Mouse (Mus musculus): ENCODE measurements around the gene Wdr63. TPM values are rescaled to one million over a fixed set of nuclear protein-coding genes. Genes with fewer than 3 reads are reported as not detected.

Wdr63 gene
- 1.2 and 2.1 TPM in 2 replicates for polyA plus RNA-seq (2012; rRNA removed)

DNA sequence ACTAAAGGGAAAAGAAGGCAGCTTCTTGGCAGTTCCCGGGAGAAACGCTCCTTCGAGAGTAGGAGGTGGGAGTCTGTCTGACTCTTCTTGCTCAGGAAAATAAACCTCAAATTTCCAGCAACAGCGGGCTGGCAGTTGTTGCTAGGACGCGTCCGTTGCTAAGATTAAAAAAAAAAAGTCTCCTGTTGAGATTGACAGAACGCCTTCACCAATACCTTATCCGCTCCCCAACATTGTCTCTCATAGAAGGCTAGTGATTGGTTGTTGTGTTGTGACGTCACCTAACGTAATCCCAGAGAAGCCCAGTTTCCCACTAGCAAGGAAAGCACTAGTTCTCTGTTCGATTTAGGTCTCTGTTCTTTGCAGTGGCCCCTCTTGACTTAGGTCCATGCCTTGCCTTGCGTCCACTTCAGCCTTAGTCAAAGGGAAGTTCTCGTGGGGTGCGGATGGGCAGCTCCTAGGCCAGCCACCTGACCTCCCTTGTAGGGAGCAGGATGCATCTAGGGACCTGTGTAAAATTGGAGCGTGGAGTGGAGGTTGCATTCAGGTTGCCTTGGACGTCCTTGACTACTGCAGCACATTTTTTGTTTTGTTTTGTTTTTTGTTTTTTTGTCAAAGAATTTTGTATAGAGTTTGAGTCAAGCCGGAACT is at the start of gene Wdr63:
Wdr63 (minus strand) TSS at position 210 of the 651 bp plus-strand sequence.
- TF ChIP-seq POLR2A (IDR thresholded peaks at IDR 0.05; ENCODE audit: borderline replicate concordance, extremely low read depth, insufficient read depth, insufficient read length, poor library complexity, severe bottlenecking) (no peak), CTCF (IDR thresholded peaks at IDR 0.05; ENCODE audit: borderline replicate concordance, extremely low read depth, insufficient read depth, insufficient read length) (no peak)
- DNase-seq (ENCODE audit: low read depth), result peak; percentile 97

DNA sequence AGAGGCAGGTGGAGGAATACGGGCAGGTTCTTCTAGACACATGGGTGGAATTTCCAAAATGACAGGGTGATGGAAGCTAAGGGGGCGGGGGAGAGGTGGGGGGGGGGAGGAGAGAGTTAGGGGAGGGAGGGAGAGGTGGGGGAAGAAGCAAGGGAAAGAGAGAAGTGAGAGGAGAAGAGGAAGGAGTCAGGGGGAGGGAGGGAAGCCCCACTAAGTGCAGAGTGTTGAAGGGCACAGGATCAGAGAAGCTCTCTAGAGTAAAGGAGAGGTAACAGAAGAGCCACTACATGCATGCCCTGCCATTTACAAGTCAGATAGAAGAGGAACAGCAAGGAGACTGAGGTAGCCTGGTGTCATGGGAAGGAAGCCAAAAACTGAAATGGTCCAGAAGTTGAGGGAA is 48.9 kb upstream of the Wdr63 start:
- DNase-seq (ENCODE audit: low read depth), result no peak
- TF ChIP-seq CTCF (IDR thresholded peaks at IDR 0.05; ENCODE audit: borderline replicate concordance, extremely low read depth, insufficient read depth, insufficient read length) (no peak), POLR2A (IDR thresholded peaks at IDR 0.05; ENCODE audit: borderline replicate concordance, extremely low read depth, insufficient read depth, insufficient read length, poor library complexity, severe bottlenecking) (no peak)

DNA sequence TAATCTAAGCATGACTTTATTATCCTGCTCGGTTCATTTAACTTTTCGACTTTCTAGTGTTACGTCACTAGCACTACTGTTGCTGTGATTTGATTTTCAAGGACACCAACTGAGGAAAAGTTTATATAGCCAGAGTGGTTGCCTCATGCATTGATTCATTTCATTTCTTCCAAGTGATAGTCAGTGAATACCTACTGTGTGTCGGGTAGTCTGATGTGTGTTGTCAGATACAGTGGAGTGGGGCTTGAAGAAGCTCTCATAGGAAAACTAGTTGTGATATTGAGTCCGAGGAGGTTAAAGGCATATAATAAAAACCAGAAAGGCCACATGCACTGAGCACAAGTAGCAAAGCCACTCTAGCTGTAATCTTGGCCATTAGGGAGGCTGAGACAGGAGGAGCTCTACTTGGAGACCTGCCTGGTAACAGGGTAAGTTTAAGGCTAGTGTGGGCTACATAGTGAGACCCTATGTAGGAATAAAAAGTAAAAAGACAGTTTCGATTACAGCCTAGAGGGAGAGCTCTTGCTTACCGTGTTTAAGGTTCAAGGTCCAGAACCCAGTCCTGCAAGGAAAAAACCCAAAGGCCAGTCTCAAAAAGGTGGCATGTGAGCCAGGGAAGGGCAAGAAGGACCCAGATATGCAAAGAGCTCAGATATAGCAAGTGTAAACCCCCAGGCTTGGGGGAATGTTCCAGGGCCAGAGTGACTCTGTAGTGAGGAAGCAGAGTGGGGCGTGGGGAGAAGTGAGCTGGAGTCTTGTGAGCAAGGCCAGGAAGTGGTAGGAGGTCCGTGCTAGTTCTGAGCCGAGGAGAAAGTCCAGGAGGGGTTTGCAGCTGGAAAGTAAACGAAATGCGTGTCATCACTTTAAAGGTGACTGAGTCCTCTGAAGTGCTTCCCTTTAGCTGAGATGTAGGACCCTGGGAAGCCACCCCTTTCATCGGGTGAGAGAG is 48.0 kb upstream of the Wdr63 start:
- no peak for DNase-seq (ENCODE audit: low read depth)
- TF ChIP-seq CTCF (IDR thresholded peaks at IDR 0.05; ENCODE audit: borderline replicate concordance, extremely low read depth, insufficient read depth, insufficient read length) (no peak), POLR2A (IDR thresholded peaks at IDR 0.05; ENCODE audit: borderline replicate concordance, extremely low read depth, insufficient read depth, insufficient read length, poor library complexity, severe bottlenecking) (no peak)

DNA sequence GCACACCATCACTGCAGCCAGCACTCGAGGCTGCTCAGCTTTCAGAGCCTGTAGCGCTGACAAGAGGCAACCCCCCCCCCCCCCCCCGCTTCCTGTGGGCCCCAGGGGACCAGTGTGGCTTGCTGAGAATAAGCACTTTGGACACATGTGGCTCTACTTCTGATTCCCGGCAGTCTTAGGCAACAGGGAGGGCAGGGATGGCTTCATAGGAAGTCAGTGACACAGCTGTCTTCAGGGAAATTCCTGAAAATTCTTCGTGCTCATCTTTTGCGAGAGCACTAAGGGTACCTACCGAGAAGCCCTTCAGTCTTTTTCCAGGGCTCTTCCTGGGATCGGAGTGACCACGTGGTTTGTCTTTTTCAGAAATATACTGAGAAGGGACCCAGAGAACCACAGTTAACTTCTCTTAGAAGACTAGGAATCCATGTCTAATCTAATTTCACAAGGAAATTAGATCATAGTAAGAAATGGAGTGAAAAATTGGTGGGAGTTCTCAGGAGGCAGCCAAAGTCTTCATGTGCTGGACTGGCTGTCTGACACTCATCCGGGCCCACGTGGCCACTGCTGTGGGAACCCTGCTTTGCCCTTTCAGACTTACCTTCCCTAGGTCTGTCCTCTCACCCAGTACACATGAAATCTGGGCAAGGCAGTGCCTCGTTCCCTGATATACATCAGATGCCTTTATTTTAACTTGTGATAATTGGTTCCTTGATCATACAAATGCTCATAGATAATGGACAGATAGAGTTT is 46.1 kb upstream of the Wdr63 start:
- TF ChIP-seq POLR2A (IDR thresholded peaks at IDR 0.05; ENCODE audit: borderline replicate concordance, extremely low read depth, insufficient read depth, insufficient read length, poor library complexity, severe bottlenecking) (no peak), CTCF (IDR thresholded peaks at IDR 0.05; ENCODE audit: borderline replicate concordance, extremely low read depth, insufficient read depth, insufficient read length) (no peak)
- DNase-seq (ENCODE audit: low read depth), result peak; percentile 18

DNA sequence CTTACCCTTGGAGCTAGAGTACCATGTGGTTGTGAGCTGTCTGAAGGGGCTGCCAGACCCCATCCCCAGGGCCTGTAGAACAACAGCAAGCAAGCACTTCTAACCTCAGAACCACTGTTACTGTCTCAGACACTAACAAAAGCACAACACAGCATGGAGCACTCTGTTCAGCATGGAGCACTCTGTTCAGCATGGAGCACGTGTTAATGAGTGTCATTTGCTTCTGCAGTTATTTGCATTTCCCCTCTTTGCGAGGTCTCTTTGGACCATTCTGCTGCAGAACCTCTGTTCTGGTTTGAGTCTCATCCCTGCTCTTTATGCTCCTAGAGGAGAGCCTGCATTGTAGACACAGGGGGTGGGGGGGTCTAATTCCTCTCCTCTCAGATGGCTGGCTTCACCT is 45.0 kb upstream of the Wdr63 start:
- no peak for TF ChIP-seq CTCF (IDR thresholded peaks at IDR 0.05; ENCODE audit: borderline replicate concordance, extremely low read depth, insufficient read depth, insufficient read length)
- TF ChIP-seq POLR2A (IDR thresholded peaks at IDR 0.05; ENCODE audit: borderline replicate concordance, extremely low read depth, insufficient read depth, insufficient read length, poor library complexity, severe bottlenecking), result no peak
- no peak for DNase-seq (ENCODE audit: low read depth)

DNA sequence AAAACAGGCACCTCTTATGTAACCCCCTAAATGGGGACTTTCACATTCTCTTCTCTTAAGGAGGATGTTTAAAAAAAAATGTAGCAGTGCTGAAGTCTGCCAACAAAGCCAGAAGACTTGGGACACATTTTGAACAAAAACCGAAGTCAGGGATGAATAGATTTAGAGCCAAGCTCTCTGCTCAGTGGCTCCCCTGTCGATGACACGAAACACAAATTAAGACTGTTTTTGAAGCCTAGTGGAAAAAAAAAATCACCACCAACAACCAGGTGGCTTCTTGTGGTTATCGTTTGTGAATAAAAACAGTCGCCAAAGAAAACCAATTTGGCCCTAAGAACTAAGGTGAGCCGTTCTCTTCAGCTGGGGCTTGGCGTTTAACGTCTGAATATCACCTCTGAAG is 44.4 kb upstream of the Wdr63 start:
- no peak for DNase-seq (ENCODE audit: low read depth)
- TF ChIP-seq CTCF (IDR thresholded peaks at IDR 0.05; ENCODE audit: borderline replicate concordance, extremely low read depth, insufficient read depth, insufficient read length) (no peak), POLR2A (IDR thresholded peaks at IDR 0.05; ENCODE audit: borderline replicate concordance, extremely low read depth, insufficient read depth, insufficient read length, poor library complexity, severe bottlenecking) (no peak)

DNA sequence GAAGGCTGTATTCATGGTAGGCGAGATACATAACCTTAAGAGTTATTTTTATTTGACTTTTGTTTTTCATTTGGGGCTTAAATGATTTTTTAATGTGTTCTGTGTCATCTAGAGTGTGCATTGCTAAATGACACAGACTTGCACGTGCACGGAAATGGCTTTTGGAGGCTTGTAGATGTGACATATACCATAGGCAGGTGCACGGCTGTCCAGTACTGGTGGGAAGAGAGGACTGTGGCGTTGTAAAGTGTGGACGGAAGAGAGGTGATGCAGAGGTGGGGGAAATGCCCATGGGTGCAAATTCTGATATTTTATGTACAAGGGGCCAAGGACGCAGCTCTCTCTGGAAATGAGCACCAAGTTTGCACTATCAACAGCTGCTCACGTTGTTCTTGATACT is 43.8 kb upstream of the Wdr63 start:
- DNase-seq (ENCODE audit: low read depth), result no peak
- no peak for TF ChIP-seq POLR2A (IDR thresholded peaks at IDR 0.05; ENCODE audit: borderline replicate concordance, extremely low read depth, insufficient read depth, insufficient read length, poor library complexity, severe bottlenecking)

DNA sequence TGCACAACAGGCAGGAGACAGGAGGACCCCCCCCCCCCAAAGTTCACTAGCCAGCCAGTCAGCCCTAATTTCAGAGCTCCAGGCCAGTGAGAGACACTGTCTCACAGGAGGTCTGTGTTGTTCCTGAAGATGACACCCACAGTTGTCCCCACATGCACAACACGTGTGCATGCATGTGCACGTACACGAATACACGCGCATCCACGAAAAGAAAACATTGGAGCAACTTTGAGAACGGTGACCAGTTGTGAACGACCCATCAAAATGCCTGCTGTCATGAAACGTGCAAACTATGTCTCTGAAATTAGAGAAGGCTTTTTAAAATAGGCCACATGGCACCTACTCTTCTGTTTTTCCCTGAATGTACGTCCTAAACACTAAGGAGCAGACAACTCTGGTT is 43.4 kb upstream of the Wdr63 start:
- no peak for TF ChIP-seq POLR2A (IDR thresholded peaks at IDR 0.05; ENCODE audit: borderline replicate concordance, extremely low read depth, insufficient read depth, insufficient read length, poor library complexity, severe bottlenecking)
- TF ChIP-seq CTCF (IDR thresholded peaks at IDR 0.05; ENCODE audit: borderline replicate concordance, extremely low read depth, insufficient read depth, insufficient read length), result no peak
- no peak for DNase-seq (ENCODE audit: low read depth)

DNA sequence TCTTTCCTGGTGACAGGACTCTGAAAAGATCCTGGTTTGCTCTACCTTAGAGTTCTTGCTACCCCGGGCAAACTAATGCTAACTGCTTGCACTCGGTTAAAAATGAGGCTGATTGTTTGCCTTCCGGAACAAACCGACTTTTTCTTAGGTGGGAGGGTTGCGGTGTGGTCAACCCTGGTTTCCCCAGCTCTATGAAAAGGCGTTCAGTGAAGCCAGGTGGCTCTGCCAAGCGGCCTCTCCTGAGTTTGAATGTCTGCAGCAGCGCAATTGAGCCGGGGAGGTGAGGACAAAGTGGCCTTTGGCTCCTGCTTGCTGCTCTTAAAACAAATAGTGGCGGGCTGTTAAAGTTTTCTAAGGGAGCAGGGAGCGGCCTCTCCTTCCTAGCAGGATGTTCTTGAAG is 42.6 kb upstream of the Wdr63 start:
- DNase-seq (ENCODE audit: low read depth), result no peak
- no peak for TF ChIP-seq CTCF (IDR thresholded peaks at IDR 0.05; ENCODE audit: borderline replicate concordance, extremely low read depth, insufficient read depth, insufficient read length)

DNA sequence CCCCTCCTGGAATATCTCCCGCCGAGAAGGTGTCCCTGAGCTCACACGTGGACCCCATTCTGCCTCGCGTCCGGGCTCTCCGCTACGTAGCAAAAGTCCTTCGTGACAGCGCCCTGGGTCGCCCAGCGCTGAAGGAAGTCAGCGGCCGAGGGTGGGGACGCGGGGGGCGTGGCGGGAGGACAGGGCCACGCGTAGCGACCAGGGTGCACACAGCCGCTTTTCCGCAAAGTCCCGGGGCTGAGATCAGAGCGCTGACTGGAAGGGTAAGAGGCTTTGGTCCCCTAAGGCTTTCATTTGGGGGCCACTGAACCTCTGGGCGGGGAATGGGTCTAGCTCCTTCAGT is 42.1 kb upstream of the Wdr63 start:
- peak; percentile 12 for DNase-seq (ENCODE audit: low read depth)
- TF ChIP-seq CTCF (IDR thresholded peaks at IDR 0.05; ENCODE audit: borderline replicate concordance, extremely low read depth, insufficient read depth, insufficient read length), result no peak
- TF ChIP-seq POLR2A (IDR thresholded peaks at IDR 0.05; ENCODE audit: borderline replicate concordance, extremely low read depth, insufficient read depth, insufficient read length, poor library complexity, severe bottlenecking), result no peak
